Mouse (Mus musculus): ENCODE results near the gene Uxs1.

DNA sequence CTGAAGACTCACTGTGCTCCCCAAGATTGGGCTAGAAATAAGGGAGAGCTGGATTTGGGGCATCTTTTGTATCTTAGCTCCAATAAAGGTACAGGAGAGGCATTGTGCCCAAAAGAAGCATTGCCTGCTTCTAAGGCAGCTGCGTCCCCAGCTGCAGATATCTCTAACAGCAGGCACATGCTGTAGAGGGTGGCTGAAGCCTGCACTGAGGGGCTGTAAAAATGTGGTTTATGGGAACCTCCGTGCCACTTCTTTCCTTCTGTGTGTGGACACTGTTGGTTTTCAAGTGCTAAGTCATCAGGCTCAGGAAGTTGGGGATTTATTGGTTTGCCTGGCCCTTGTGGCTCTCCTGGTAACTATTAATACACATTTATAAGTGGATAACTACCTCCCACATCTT is 108.8 kb downstream of the Uxs1 start:
- TF ChIP-seq GATA1 (IDR thresholded peaks at IDR 0.05; ENCODE audit: borderline replicate concordance, low read length), result no peak
- no peak for TF ChIP-seq FLI1 (IDR thresholded peaks at IDR 0.05; ENCODE audit: low read length)

All from megakaryocyte, embryonic 14.5 days (primary cell).